Mouse (Mus musculus) brain, embryonic 14.5 days (tissue): ENCODE measurements around the gene Dmrtc2. TPM values are rescaled to one million over a fixed set of nuclear protein-coding genes. Genes with fewer than 3 reads are reported as not detected.
"Not testable (repeated sequence)": the region's sequence is repeated elsewhere in the genome, so short reads cannot be mapped to it uniquely, and the experiment has no call there.

Experiments
- DNase-seq: peaks from one replicate; pipeline ENCODE4 v3.0.0-alpha.2; 2011; ENCODE audit warnings: low read depth
- CTCF ChIP-seq: fragments of 200-500 bp; IDR thresholded peaks from 2 replicates; pipeline ENCODE4 v1.5.1; 2012; ENCODE audit warnings: inconsistent platforms, mild to moderate bottlenecking, moderate library complexity, borderline replicate concordance; ENCODE audit not compliant: insufficient read depth, insufficient read length; ENCODE audit errors: extremely low read depth
- POLR2A ChIP-seq: fragments of 200-500 bp; IDR thresholded peaks from 2 replicates; pipeline ENCODE4 v1.6.1; 2012; ENCODE audit warnings: mild to moderate bottlenecking, inconsistent platforms, borderline replicate concordance; ENCODE audit not compliant: poor library complexity, insufficient read depth, insufficient read length, severe bottlenecking; ENCODE audit errors: extremely low read depth
- polyA plus RNA-seq: library from polyadenylated mRNA; depleted of rRNA; stranded (reverse); fragments of >200 nt; gene quantifications from 2 replicates; pipeline ENCODE4 v1.2.3, GENCODE M21; 2012

Dmrtc2 gene
- polyA plus RNA-seq, 1 experiment: 0.11 TPM

DNA sequence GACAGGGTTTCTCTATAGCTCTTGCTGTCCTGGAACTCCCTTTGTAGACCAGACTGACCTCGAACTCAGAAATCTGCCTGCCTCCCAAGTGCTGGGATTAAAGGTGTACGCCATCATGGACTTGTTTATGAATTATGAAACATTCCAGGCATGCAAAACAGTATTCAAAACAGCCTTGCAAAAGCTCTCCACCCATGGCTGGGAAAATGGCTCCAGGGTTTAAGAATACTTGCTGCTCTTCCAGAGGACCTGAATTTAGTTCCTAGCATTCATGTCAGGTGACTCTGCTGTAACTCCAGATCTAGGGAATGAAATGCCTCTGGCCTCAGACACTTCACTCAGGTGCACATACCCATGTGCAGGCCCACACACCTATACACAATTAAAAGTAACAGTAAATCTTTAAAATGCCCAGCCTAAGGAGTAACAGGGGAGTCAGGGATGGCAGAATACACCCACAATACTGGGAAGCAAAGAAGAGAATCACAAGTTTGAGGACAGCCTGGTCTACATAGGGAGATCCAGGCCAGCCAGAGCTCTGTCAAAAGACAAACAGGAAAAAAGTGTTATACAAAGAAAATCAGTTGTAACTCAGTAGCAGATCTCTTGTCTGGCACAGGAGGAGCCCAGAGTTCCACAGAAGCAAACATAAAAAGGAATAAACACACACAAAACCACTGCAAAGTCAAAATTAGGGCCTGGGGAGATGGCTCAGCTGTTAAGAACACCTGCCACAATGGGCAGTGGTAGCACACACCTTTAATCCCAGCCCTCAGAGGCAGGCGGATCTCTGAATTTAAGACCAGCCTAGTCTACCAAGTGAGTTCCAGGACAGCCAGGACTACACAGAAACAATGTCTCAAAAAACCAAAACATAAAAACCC, 21.6 kb downstream of the Dmrtc2 start:
- DNase-seq: no peak
- TF ChIP-seq POLR2A: no peak
- no peak for TF ChIP-seq CTCF

GRCm38 (mm10) chr7:24892125-24892583, 22.3 kb downstream of the Dmrtc2 start:
- TF ChIP-seq CTCF: no peak
- TF ChIP-seq POLR2A: no peak
- DNase-seq: no peak

DNA sequence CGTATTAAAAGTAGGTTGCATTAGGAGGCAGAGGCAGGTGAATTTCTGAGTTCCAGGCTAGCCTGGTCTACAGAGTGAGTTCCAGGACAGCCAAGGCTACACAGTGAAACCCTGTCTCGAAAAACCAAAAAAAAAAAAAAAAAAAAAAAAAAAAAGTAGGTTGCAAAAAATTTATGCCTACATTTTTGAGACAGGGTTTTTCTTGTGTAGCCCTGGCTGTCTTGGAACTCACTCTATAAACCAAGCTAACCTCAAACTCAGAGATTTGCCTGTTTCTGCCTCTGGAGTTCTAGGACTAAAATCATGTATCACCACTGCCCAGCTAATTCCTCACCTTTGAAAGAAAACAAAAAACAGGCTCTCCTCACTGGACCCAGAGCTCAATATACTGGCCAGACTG, 25.9 kb downstream of the Dmrtc2 start:
- DNase-seq: not testable (repeated sequence)

- TF ChIP-seq POLR2A: no peak
- no peak for TF ChIP-seq CTCF
- DNase-seq: no peak
Measured at GRCm38 (mm10) chr7:24896269-24896668, 26.4 kb downstream of the Dmrtc2 start.

GRCm38 (mm10) chr7:24897224-24897623, 27.4 kb downstream of the Dmrtc2 start, which contains the start of gene Cd79a:
Gene Cd79a (plus strand): TSS chr7:24897381.
- no peak for TF ChIP-seq CTCF
- TF ChIP-seq POLR2A: no peak

DNA sequence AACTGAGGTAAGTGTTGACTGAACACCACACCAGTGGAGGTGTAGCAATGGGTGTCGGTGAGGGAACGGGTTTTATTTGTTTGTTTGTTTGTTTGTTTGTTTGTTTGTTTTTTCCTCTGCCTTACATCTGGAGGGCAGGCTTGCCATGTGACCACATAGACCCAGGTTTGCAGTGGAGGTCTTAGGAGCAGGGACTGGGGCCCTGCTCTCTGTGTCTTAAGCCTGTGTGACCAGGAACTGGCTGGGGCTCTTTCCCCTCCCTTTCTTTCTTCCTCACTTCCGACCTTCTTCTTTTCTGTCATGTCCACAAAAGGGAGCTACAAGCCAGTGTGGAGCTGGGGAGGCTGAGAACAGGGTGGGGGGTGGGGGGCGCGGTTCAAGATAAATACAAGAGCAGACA, 28.1 kb downstream of the Dmrtc2 start:
- TF ChIP-seq CTCF (no peak), POLR2A (no peak)
- DNase-seq: no peak

More at GRCm38 (mm10) chr7:24897224-24897623, 27.4 kb downstream of the Dmrtc2 start, which contains the start of gene Cd79a:
- no peak for DNase-seq

DNA sequence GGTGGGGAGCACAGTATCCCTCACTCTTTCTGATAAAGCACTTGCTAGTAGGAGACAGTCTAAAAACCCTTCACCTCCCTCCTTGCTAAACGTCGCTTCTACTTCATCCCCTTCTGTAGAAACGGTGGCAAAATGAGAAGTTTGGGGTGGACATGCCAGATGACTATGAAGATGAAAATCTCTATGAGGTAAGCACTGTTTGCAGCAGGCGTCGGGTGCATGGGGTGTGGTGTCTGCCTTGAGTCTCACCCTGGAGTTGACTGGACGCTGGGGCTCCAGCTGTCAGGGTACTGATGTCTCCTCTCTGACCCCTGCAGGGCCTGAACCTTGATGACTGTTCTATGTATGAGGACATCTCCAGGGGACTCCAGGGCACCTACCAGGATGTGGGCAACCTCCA, 31.3 kb downstream of the Dmrtc2 start:
- DNase-seq: no peak
- TF ChIP-seq POLR2A (no peak), CTCF (no peak)

GRCm38 (mm10) chr7:24901842-24902241, 32.0 kb downstream of the Dmrtc2 start:
- DNase-seq: no peak
- no peak for TF ChIP-seq CTCF
- TF ChIP-seq POLR2A: no peak

DNA sequence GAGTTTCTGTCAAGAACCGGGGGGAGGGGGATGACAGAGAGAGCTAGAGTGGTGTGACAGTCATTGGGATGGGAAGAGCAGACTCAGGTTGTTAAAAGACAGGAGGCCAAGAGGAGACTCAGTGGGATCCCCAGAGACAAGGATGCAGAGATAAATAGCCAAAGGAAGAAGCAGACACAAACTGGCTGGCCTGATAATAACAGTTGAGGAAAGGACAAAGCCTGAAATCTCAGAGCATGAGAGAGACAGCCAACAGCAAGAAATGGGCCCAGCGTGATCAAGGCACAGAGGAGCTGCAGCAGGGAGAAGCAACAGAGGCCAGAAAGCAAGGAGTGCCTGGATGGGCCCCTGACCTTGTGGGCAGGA, 32.4 kb downstream of the Dmrtc2 start:
- TF ChIP-seq POLR2A (no peak), CTCF (no peak)
- DNase-seq: no peak

DNA sequence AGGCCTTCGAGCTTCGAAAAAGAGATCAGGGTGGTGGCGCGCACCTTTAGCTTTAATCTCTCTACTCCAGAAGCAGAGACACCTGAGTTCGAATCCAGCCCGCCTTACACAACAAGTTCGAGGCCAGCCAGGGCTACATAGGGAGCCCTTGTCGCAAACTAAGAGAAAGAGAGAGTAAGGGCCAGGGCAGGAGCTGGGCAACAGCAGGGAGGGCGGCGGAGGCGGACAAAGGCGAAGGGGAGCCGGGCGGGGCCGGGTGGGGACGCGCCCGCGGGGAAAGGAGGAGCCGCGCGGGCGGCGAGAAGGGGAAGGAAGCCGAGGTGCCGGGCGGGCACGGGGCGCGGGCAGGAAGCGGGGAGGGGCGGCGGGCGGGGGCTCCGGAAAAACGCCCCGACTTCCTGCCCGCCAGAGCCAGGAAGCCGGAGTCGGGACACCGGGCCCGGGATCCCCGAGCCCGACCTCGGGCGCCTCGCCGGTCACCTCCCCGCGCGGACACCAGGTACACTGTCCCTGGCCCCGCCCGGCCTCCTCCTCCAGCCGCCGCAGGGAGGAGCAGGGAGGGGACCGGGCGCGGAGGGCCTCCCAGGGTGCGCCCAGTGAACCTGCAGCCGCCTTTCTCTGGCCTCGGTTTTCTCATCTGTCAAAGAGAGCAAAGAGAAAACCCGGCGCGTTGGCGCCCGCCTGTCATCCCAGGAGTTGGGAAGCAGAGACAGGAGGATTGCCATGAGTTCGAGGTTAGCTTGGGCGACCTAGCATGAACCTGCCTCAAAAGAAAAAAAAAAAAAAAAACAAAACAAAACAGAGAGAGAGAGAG, 33.0 kb downstream of the Dmrtc2 start, which contains the start of gene Arhgef1:
Gene Arhgef1 (plus strand): TSS at position 283 of the 814 bp plus-strand sequence.
- peak; percentile 42 for DNase-seq
- TF ChIP-seq CTCF: no peak
- no peak for TF ChIP-seq POLR2A

DNA sequence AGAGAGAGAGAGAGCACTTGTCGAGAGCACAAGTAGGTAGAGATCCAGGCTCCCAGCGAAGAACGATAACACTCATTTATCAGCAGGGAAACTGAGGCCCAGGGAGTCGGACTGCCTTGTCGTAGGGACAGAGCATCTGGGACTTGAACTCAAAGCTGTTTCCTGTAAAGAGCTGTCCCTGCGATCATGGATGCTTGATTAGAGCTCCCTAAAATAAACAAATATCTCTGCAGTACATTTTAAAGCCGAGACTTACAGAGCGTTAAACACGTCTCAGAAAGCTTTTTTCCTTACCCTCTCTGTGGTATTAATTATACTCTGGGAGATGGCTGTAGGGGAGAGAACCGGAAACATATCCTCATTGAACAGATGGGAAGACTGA, 33.6 kb downstream of the Dmrtc2 start:
- DNase-seq: peak; percentile 12
- TF ChIP-seq CTCF (no peak), POLR2A (no peak)

DNA sequence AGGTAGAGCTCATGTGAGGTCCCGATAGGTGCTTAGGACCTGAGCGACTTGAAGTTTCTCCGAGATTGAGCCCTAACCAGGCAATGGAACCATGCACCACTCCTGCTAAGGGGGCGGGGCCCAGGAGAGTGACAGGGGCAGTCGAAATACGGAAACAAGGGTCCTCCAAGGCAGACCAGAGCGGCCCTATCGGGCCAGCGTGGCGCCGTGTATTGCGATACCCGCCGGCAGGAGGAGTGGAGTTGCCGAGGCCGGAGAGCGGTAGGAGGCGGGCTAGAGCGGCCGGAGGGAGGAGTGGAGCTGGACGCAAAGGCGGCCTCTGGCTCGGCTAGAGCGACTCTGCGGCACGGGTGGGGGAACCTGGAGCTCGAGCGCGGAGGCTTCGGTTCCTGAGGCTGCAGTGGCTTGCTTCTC, 34.2 kb downstream of the Dmrtc2 start:
- peak; percentile 100 for DNase-seq
- TF ChIP-seq CTCF (peak; percentile 23; the same call in 1 of the 2 replicates), POLR2A (no peak; the same call in 1 of the 2 replicates)

GRCm38 (mm10) chr7:24904936-24905335, 35.1 kb downstream of the Dmrtc2 start:
- peak; percentile 80 for DNase-seq
- TF ChIP-seq POLR2A (no peak), CTCF (peak; percentile 75)
